Mouse (Mus musculus) heart, adult 2 months (tissue): Measurements from ENCODE around the gene Gm21860. TPM values are rescaled to one million over a fixed set of nuclear protein-coding genes. Genes with fewer than 3 reads are reported as not detected.
A peak's percentile ranks its signal among the peaks of the same experiment; 100 is the strongest.
"Not testable (repeated sequence)": the region's sequence is repeated elsewhere in the genome, so short reads cannot be mapped to it uniquely, and the experiment has no call there.

Source experiments
- DNase-seq, 2 experiments: peaks; one replicate each; pipeline ENCODE4 v3.0.0; 2021
- H3K27ac ChIP-seq: fragments of 200-600 bp; 2 replicates; pipeline ENCODE4 v1.8.1; 2022
- H3K27me3 ChIP-seq: fragments of 200-500 bp; 2 replicates; pipeline ENCODE4 v1.6.1; 2012; ENCODE audit warnings: mild to moderate bottlenecking, low read length, inconsistent platforms, mixed read lengths; ENCODE audit not compliant: control insufficient read depth, insufficient read depth
- H3K36me3 ChIP-seq: fragments of 200-500 bp; 2 replicates; pipeline ENCODE4 v1.6.1; 2012; ENCODE audit warnings: low read length, inconsistent platforms; ENCODE audit not compliant: control insufficient read depth, insufficient read depth
- H3K4me1 ChIP-seq: fragments of 200-500 bp; 2 replicates; pipeline ENCODE4 v1.6.1; 2011; ENCODE audit warnings: low read length; ENCODE audit not compliant: control insufficient read depth, insufficient read depth
- H3K4me3 ChIP-seq: fragments of 200-600 bp; 2 replicates; pipeline ENCODE4 v1.8.1; 2022
- H3K79me2 ChIP-seq: fragments of 200-500 bp; replicated peaks from 2 replicates; pipeline ENCODE4 v1.6.1; 2012; ENCODE audit warnings: mild to moderate bottlenecking, inconsistent platforms, low read length, moderate library complexity, mixed read lengths; ENCODE audit not compliant: control insufficient read depth, insufficient read depth
- H3K9ac ChIP-seq: fragments of 200-500 bp; 2 replicates; pipeline ENCODE4 v1.6.1; 2012; ENCODE audit warnings: low read depth, mild to moderate bottlenecking, control low read depth, inconsistent platforms, low read length, mixed read lengths
- CTCF ChIP-seq: fragments of 200-600 bp; IDR thresholded peaks from 2 replicates; pipeline ENCODE4 v1.8.1; 2022; ENCODE audit warnings: antibody characterized with exemption, mild to moderate bottlenecking, moderate library complexity
- EP300 ChIP-seq: fragments of 200-500 bp; IDR thresholded peaks from 2 replicates; pipeline ENCODE4 v1.6.1; 2011; ENCODE audit warnings: low read depth, low read length, control low read depth; ENCODE audit not compliant: insufficient read depth
- POLR2A ChIP-seq: fragments of 200-500 bp; IDR thresholded peaks from 2 replicates; pipeline ENCODE4 v1.6.1; 2011; ENCODE audit warnings: mild to moderate bottlenecking, low read depth, low read length, control low read depth; ENCODE audit not compliant: insufficient read depth
- WGBS: fragments of 180-500 bp; shearing (Covaris S2); methylation state at CpG from one replicate; pipeline ENCODE4 v1.1.7; 2018; 5-methylcytosine and 5-hydroxymethylcytosine counted together
- intact Hi-C: fragments of 180-260 bp; cut with DNase I; formaldehyde crosslinking; loops from one replicate; pipeline ENCODE4 v1.15.1; 2025
- polyA plus RNA-seq: library from polyadenylated mRNA; depleted of rRNA; stranded (reverse); fragments of >200 nt; gene quantifications from 2 replicates; pipeline ENCODE4 v1.2.3, GENCODE M21; 2012
- total RNA-seq, 2 experiments: library from RNA; stranded (reverse); gene quantifications; 2 replicates each; pipeline ENCODE4 v1.2.3; 2021

Gene Gm21860
- total and polyA plus RNA-seq, 3 experiments: not detected

DNA sequence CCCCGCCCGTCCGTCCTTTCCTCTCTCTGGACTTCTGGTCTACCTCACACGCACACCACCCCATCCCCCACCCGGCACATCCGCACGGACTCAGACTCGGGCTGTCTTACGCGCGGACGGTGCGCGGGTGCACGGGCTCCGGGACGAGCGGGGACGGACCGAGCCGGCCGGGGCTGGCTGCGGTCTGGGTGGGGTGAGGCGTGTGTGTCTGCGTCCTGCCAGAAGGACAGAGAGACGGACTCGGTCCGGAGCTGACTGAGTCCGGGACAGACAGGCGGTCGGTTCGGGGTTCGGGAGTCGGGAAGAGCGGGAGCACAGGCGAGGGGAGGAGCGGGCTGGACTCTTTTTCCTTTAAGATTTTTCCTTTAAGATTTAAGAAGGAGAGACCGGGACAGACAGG lies 13.6 kb downstream of the Gm21860 start:
- H3K79me2 ChIP-seq, H3K4me1 ChIP-seq, intact Hi-C loops, H3K9ac ChIP-seq, H3K36me3 ChIP-seq, H3K27ac ChIP-seq, H3K4me3 ChIP-seq, H3K27me3 ChIP-seq: not testable (repeated sequence)
- DNase-seq: peak; percentile 7 to 42
- WGBS: 81% methylated on average over 38 of the region's 38 CpGs

GRCm38 (mm10) chrY:90740013-90740561 lies 14.5 kb downstream of the Gm21860 start:
- 43% methylated on average over 14 of the region's 14 CpGs for WGBS
- Histone ChIP-seq H3K27ac (no peak overlapping the region), H3K27me3 (no peaks in the 10 kb centered on the region), H3K9ac (no peak overlapping the region), H3K4me3 (no peak overlapping the region), H3K36me3 (no peaks in the 10 kb centered on the region), H3K4me1 (no peaks in the 10 kb centered on the region), H3K79me2 (no peaks in the 10 kb centered on the region)
- peak; percentile 31 to 40 for DNase-seq
- no peak for TF ChIP-seq CTCF
- TF ChIP-seq POLR2A: no peak
- TF ChIP-seq EP300: no peak
- intact Hi-C loops: no loop called here

- H3K4me3 ChIP-seq, H3K27ac ChIP-seq, intact Hi-C loops, H3K79me2 ChIP-seq, H3K27me3 ChIP-seq, H3K9ac ChIP-seq, H3K4me1 ChIP-seq, H3K36me3 ChIP-seq: not testable (repeated sequence)
- 48% methylated on average over 11 of the region's 11 CpGs for WGBS
- DNase-seq: peak; percentile 31 to 35
Observed at GRCm38 (mm10) chrY:90739531-90740012, 15.0 kb downstream of the Gm21860 start.

DNA sequence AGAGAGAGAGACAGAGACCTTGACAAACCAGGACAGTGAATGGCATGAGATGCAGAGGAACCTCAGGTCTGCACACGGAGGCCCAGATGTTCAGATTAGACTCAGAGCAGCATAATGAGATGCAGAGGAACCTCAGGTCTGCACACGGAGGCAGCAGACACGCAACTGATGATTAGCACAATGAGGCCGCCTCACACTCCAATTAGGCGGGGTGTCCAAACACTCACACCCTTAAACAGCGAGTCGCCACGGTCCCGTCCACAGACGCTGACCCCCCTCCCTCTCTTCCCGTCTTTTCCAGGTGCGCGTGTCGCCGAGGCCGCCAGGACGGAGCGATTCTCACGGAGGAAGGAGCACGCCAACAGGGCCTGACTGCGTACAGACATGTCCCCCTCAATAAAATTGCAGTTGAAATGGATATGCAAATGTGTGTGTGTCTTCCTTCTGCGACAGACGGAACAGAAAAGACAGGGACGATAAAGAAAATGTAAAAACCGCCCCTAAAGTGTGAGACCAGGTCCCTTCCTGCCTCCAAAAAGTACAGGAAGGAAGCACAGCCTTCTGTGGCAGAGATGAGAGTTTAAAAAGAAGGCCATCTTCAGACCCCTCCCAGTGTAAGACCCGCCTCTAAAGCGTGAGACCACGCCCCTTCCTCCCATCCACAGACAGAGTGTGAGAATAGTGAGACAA lies 15.6 kb downstream of the Gm21860 start:
- H3K27me3 ChIP-seq, H3K4me3 ChIP-seq, intact Hi-C loops, H3K9ac ChIP-seq, H3K36me3 ChIP-seq, H3K4me1 ChIP-seq, H3K27ac ChIP-seq, H3K79me2 ChIP-seq: not testable (repeated sequence)
- peak; percentile 34 to 49 for DNase-seq
- 71% methylated on average over 28 of the region's 28 CpGs for WGBS

DNA sequence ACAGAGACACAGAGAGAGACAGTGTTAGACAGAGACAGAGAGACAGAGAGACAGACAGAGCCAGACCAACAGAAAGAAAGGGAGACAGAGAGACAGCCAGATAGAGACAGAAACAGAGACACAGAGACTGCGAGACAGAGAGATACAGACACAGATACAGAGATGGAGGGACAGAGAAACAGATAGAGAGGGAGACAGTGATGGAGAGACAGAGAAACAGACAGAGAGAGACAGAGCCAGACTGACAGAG lies 16.3 kb downstream of the Gm21860 start:
- intact Hi-C loops: no loop called here
- Histone ChIP-seq H3K4me1 (no peaks in the 10 kb centered on the region), H3K27me3 (no peaks in the 10 kb centered on the region), H3K9ac (no peak overlapping the region), H3K79me2 (no peaks in the 10 kb centered on the region), H3K36me3 (no peaks in the 10 kb centered on the region), H3K4me3 (no peak overlapping the region), H3K27ac (no peak overlapping the region)
- TF ChIP-seq EP300: no peak
- TF ChIP-seq CTCF: no peak
- TF ChIP-seq POLR2A: no peak
- WGBS: 91% methylated on average over 1 of the region's 1 CpGs
- peak in 1 of 2 experiments; percentile 2 for DNase-seq

DNA sequence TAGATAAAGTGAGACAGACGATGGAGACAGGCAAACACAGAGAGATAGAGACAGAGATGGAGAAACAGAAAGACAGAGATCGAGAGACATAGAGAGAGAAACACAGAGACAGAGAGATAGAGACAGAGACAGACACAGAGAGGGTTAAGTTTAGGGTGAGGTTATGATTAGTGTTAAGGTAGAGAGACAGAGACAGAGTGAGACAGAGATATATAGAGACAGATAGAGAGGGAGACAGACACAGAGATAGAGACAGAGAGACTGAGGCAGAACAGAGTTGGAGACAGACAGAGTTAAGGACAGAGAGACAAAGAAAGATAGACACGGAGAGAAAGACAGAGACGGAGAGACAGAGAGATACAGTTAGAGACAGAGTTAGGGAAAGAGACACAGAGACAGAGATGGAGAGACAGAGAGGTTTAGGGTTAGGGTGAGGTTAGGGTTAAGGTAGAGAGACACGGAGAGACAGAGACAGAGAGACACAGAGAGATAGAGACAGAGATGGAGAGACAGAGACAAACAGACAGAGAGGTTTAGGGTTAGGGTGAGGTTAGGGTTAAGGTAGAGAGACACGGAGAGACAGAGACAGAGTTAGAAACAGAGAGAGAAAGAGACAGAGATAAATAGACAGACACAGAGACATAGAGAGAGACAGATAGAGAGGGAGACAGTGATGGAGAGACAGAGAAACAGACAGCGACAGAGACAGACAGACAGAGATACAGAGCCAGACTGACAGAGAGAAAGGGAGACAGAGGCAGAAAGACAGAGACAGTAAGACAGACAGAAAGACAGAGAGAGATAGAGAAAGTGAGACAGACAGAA lies 16.8 kb downstream of the Gm21860 start:
- H3K27me3 ChIP-seq: no peaks in the 10 kb centered on the region
- no peaks in the 10 kb centered on the region for H3K36me3 ChIP-seq
- TF ChIP-seq EP300: no peak
- no peak for TF ChIP-seq CTCF
- TF ChIP-seq POLR2A: no peak
- DNase-seq: no peak
- H3K4me1 ChIP-seq: no peaks in the 10 kb centered on the region
- WGBS: 65% methylated on average over 4 of the region's 7 CpGs
- H3K27ac ChIP-seq: no peak overlapping the region
- intact Hi-C loops: no loop called here
- H3K9ac ChIP-seq: no peak overlapping the region
- no peak overlapping the region for H3K4me3 ChIP-seq
- H3K79me2 ChIP-seq: no peaks in the 10 kb centered on the region

DNA sequence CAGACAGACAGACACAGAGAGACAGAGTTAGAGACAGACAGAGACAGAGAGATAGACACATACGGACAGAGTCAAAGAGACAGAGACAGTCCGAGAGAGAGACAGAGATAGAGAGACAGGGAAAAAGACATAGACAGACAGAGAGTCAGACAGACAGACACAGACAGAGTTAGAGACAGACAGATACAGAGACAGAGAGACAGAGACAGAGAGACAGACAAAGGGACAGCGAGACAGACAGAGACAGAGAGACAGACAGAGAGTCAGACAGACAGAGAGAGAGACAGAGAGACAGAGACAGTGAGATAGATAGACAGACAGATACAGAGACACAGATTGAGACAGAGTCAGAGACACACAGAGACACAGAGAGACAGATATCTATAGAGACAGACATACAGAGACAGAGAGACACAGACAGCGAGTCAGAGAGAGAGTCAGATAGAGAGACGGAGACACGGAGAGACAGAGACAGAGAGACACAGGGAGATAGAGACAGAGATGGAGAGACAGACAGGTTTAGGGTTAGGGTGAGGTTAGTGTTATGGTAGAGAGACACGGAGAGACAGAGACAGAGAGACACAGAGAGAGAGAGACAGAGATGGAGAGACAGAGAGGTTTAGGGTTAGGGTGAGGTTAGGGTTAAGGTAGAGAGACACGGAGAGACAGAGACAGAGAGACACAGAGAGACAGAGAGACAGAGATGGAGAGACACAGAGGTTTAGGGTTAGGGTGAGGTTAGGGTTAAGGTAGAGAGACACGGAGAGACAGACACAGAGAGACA lies 18.2 kb downstream of the Gm21860 start:
- intact Hi-C loops, H3K79me2 ChIP-seq, H3K9ac ChIP-seq, DNase-seq, H3K36me3 ChIP-seq, H3K27me3 ChIP-seq, H3K4me1 ChIP-seq, H3K27ac ChIP-seq, H3K4me3 ChIP-seq: not testable (repeated sequence)
- 80% methylated on average over 6 of the region's 9 CpGs for WGBS

DNA sequence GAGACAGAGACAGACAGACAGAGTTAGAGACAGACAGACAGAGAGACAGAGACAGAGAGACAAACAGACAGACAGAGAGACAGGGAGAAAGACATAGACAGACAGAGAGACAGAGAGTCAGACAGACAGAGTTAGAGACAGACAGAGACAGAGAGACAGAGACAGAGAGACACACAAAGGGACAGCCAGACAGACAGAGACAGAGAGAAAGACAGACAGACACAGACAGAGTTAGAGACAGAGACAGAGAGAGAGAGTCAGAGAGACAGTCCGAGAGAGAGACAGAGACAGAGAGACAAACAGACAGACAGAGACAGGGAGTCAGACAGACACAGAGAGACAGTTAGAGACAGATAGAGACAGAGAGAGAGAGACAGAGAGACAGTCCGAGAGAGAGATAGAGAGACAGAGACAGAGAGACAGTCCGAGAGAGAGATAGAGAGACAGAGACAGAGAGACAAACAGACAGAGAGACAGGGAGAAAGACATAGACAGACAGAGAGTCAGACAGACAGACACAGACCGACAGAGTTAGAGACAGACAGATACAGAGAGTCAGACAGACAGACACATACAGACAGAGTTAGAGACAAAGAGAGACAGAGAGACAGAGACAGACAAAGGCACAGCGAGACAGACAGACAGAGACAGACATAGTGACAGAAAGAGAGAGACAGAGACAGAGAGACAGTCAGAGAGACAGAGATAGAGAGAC lies 19.3 kb downstream of the Gm21860 start:
- H3K27me3 ChIP-seq, H3K36me3 ChIP-seq, H3K27ac ChIP-seq, H3K4me3 ChIP-seq, H3K4me1 ChIP-seq, intact Hi-C loops, DNase-seq, H3K9ac ChIP-seq, H3K79me2 ChIP-seq: not testable (repeated sequence)
- WGBS: 73% methylated on average over 2 of the region's 5 CpGs
